Mouse (Mus musculus): Measurements from ENCODE around the gene B020004J07Rik. TPM values are rescaled to one million over a fixed set of nuclear protein-coding genes. Genes with fewer than 3 reads are reported as not detected.
"Not testable (repeated sequence)": the region's sequence is repeated elsewhere in the genome, so short reads cannot be mapped to it uniquely, and the experiment has no call there.

Gene B020004J07Rik
- polyA plus RNA-seq (2012; ENCODE audit: insufficient read depth, insufficient read length, missing spikeins): not detected in 2 replicates

GRCm38 (mm10) chr4:101843923-101844322 is at the start of gene B020004J07Rik:
Gene B020004J07Rik (minus strand): TSS chr4:101844023.
- not testable (repeated sequence) for H3K27ac ChIP-seq (ENCODE audit: insufficient read depth, low read depth, low read length); H3K4me3 ChIP-seq (ENCODE audit: insufficient read depth, low read length)

GRCm38 (mm10) chr4:101889377-101889776 is 45.6 kb upstream of the B020004J07Rik start:
- H3K4me3 ChIP-seq (ENCODE audit: insufficient read depth, low read length): no peak overlapping the region
- no peak overlapping the region for H3K27ac ChIP-seq (ENCODE audit: insufficient read depth, low read depth, low read length)
- no peaks in the 10 kb centered on the region for H3K4me1 ChIP-seq (ENCODE audit: control insufficient read depth, insufficient read depth, low read length)
- TF ChIP-seq CTCF (IDR thresholded peaks at IDR 0.05; ENCODE audit: low read depth, low read length) (no peak), POLR2A (IDR thresholded peaks at IDR 0.05; ENCODE audit: borderline replicate concordance, low read depth, low read length) (no peak)

More at GRCm38 (mm10) chr4:101843923-101844322, at the start of gene B020004J07Rik:
- not testable (repeated sequence) for H3K4me1 ChIP-seq (ENCODE audit: control insufficient read depth, insufficient read depth, low read length)

GRCm38 (mm10) chr4:101883641-101884040 is 39.8 kb upstream of the B020004J07Rik start:
- TF ChIP-seq CTCF (IDR thresholded peaks at IDR 0.05; ENCODE audit: low read depth, low read length) (no peak), POLR2A (IDR thresholded peaks at IDR 0.05; ENCODE audit: borderline replicate concordance, low read depth, low read length) (no peak)
- no peak overlapping the region for H3K4me3 ChIP-seq (ENCODE audit: insufficient read depth, low read length)
- no peaks in the 10 kb centered on the region for H3K4me1 ChIP-seq (ENCODE audit: control insufficient read depth, insufficient read depth, low read length)
- no peak overlapping the region for H3K27ac ChIP-seq (ENCODE audit: insufficient read depth, low read depth, low read length)

- H3K4me1 ChIP-seq (ENCODE audit: control insufficient read depth, insufficient read depth, low read length); H3K27ac ChIP-seq (ENCODE audit: insufficient read depth, low read depth, low read length); H3K4me3 ChIP-seq (ENCODE audit: insufficient read depth, low read length): not testable (repeated sequence)
These were observed 31.9 kb upstream of the B020004J07Rik start for GRCm38 (mm10) chr4:101875687-101876086.

GRCm38 (mm10) chr4:101872031-101872430 is 28.2 kb upstream of the B020004J07Rik start:
- H3K4me3 ChIP-seq (ENCODE audit: insufficient read depth, low read length); H3K4me1 ChIP-seq (ENCODE audit: control insufficient read depth, insufficient read depth, low read length); H3K27ac ChIP-seq (ENCODE audit: insufficient read depth, low read depth, low read length): not testable (repeated sequence)

- H3K27ac ChIP-seq (ENCODE audit: insufficient read depth, low read depth, low read length): no peak overlapping the region
- no peaks in the 10 kb centered on the region for H3K4me1 ChIP-seq (ENCODE audit: control insufficient read depth, insufficient read depth, low read length)
- H3K4me3 ChIP-seq (ENCODE audit: insufficient read depth, low read length): no peak overlapping the region
- TF ChIP-seq POLR2A (IDR thresholded peaks at IDR 0.05; ENCODE audit: borderline replicate concordance, low read depth, low read length): no peak
- no peak for TF ChIP-seq CTCF (IDR thresholded peaks at IDR 0.05; ENCODE audit: low read depth, low read length)
These were observed 18.5 kb upstream of the B020004J07Rik start for GRCm38 (mm10) chr4:101862289-101862688.

- Histone ChIP-seq H3K27ac (ENCODE audit: insufficient read depth, low read depth, low read length) (no peak overlapping the region), H3K4me1 (ENCODE audit: control insufficient read depth, insufficient read depth, low read length) (no peaks in the 10 kb centered on the region), H3K4me3 (ENCODE audit: insufficient read depth, low read length) (no peak overlapping the region)
- TF ChIP-seq CTCF (IDR thresholded peaks at IDR 0.05; ENCODE audit: low read depth, low read length) (no peak), POLR2A (IDR thresholded peaks at IDR 0.05; ENCODE audit: borderline replicate concordance, low read depth, low read length) (no peak)
These were observed 17.1 kb upstream of the B020004J07Rik start for GRCm38 (mm10) chr4:101860873-101861272.

GRCm38 (mm10) chr4:101850908-101851307 is 7.1 kb upstream of the B020004J07Rik start:
- Histone ChIP-seq H3K27ac (ENCODE audit: insufficient read depth, low read depth, low read length) (no peak overlapping the region), H3K4me1 (ENCODE audit: control insufficient read depth, insufficient read depth, low read length) (no peaks in the 10 kb centered on the region), H3K4me3 (ENCODE audit: insufficient read depth, low read length) (no peak overlapping the region)
- TF ChIP-seq CTCF (IDR thresholded peaks at IDR 0.05; ENCODE audit: low read depth, low read length): no peak
- no peak for TF ChIP-seq POLR2A (IDR thresholded peaks at IDR 0.05; ENCODE audit: borderline replicate concordance, low read depth, low read length)

Other genes starting within 250 kb of the B020004J07Rik start
- 162 and 167 TPM in 2 replicates for gene Leprot, start 196.3 kb downstream of the B020004J07Rik start, polyA plus RNA-seq (2012; ENCODE audit: insufficient read depth, insufficient read length, missing spikeins)
- not detected in 2 replicates for gene Lepr, start 126.6 kb downstream of the B020004J07Rik start, polyA plus RNA-seq (2012; ENCODE audit: insufficient read depth, insufficient read length, missing spikeins)
- not detected in 2 replicates for gene C130073F10Rik, start 49.8 kb upstream of the B020004J07Rik start, polyA plus RNA-seq (2012; ENCODE audit: insufficient read depth, insufficient read length, missing spikeins)
- not detected in 2 replicates for gene Gm12800, start 65.1 kb upstream of the B020004J07Rik start, polyA plus RNA-seq (2012; ENCODE audit: insufficient read depth, insufficient read length, missing spikeins)
- not detected in 2 replicates for gene Gm12794, start 96.4 kb upstream of the B020004J07Rik start, polyA plus RNA-seq (2012; ENCODE audit: insufficient read depth, insufficient read length, missing spikeins)
- gene Gm12790, start 137.0 kb upstream of the B020004J07Rik start, polyA plus RNA-seq (2012; ENCODE audit: insufficient read depth, insufficient read length, missing spikeins): not detected in 2 replicates
- gene Gm12789, start 142.6 kb upstream of the B020004J07Rik start, polyA plus RNA-seq (2012; ENCODE audit: insufficient read depth, insufficient read length, missing spikeins): not detected in 2 replicates
- 17.2 and 19.5 TPM in 2 replicates for gene Pde4b, start 243.5 kb upstream of the B020004J07Rik start, polyA plus RNA-seq (2012; ENCODE audit: insufficient read depth, insufficient read length, missing spikeins)